Mouse (Mus musculus) midbrain, postnatal 0 days (tissue): ENCODE data around the gene Prpf8. TPM values are rescaled to one million over a fixed set of nuclear protein-coding genes. Genes with fewer than 3 reads are reported as not detected.

Source experiments
- ATAC-seq: fragments of 200-750 bp; cut with Nextera tagmentation; 2 replicates; pipeline ENCODE4 v1.8.0; 2017; ENCODE audit warnings: moderate number of reproducible peaks, mild to moderate bottlenecking, moderate TSS enrichment, moderate library complexity; ENCODE audit not compliant: low FRiP score
- DNase-seq: peaks from one replicate; pipeline ENCODE4 v3.0.0-alpha.2; 2015; ENCODE audit warnings: low spot score
- H3K27ac ChIP-seq: fragments of 300-500 bp; sonication (generic); 2 replicates; pipeline ENCODE4 v1.5.1; 2014; ENCODE audit warnings: low read depth, mild to moderate bottlenecking, low read length, mixed read lengths
- H3K27me3 ChIP-seq: fragments of 300-500 bp; sonication (generic); 2 replicates; pipeline ENCODE4 v1.6.1; 2014; ENCODE audit warnings: low read length, control low read depth, mixed read lengths; ENCODE audit not compliant: insufficient read depth
- H3K36me3 ChIP-seq: fragments of 300-500 bp; sonication (generic); 2 replicates; pipeline ENCODE4 v1.6.1; 2014; ENCODE audit warnings: low read length, control low read depth, mixed read lengths; ENCODE audit not compliant: insufficient read depth
- H3K4me1 ChIP-seq: fragments of 300-500 bp; sonication (generic); 2 replicates; pipeline ENCODE4 v1.6.1; 2014; ENCODE audit warnings: mild to moderate bottlenecking, control low read depth, antibody characterized with exemption, low read length, mixed read lengths; ENCODE audit not compliant: insufficient read depth
- H3K4me2 ChIP-seq: fragments of 300-500 bp; sonication (generic); 2 replicates; pipeline ENCODE4 v1.6.1; 2014; ENCODE audit warnings: low read depth, mild to moderate bottlenecking, low read length, mixed read lengths; ENCODE audit not compliant: poor library complexity, severe bottlenecking
- H3K4me3 ChIP-seq: fragments of 300-500 bp; sonication (generic); 2 replicates; pipeline ENCODE4 v1.5.1; 2014; ENCODE audit warnings: low read depth, mild to moderate bottlenecking, low read length, moderate library complexity
- H3K9ac ChIP-seq: fragments of 300-500 bp; sonication (generic); replicated peaks from 2 replicates; pipeline ENCODE4 v1.6.1; 2014; ENCODE audit warnings: mild to moderate bottlenecking, low read length, moderate library complexity, mixed read lengths; ENCODE audit not compliant: poor library complexity, severe bottlenecking
- H3K9me3 ChIP-seq: fragments of 300-500 bp; sonication (generic); 2 replicates; pipeline ENCODE4 v1.6.1; 2016; ENCODE audit warnings: low read length, control low read depth
- CTCF ChIP-seq: IDR thresholded peaks from 2 replicates; pipeline ENCODE4 v1.5.1; 2016; ENCODE audit warnings: antibody characterized with exemption, mild to moderate bottlenecking
- WGBS: fragments of 180-500 bp; shearing (Covaris S2); extraction: QIAGEN DNeasy Blood & Tissue Kit; methylation state at CpG from one replicate; pipeline ENCODE4 v1.1.7; 2014; 5-methylcytosine and 5-hydroxymethylcytosine counted together
- polyA plus RNA-seq: library from polyadenylated mRNA; unstranded; fragments of >200 nt; fragmentation: Nextera tagmentation; extraction: Ambion mirVana; gene quantifications from 2 replicates; pipeline ENCODE4 v1.2.1, GENCODE M21; 2015
- total RNA-seq: library from RNA; depleted of rRNA; stranded (reverse); fragments of >200 nt; gene quantifications from 2 replicates; pipeline ENCODE4 v1.2.3, GENCODE M21; 2014

The Prpf8 gene
- total and polyA plus RNA-seq, 2 experiments from 2014 or later, result 27.6 to 121 TPM

DNA sequence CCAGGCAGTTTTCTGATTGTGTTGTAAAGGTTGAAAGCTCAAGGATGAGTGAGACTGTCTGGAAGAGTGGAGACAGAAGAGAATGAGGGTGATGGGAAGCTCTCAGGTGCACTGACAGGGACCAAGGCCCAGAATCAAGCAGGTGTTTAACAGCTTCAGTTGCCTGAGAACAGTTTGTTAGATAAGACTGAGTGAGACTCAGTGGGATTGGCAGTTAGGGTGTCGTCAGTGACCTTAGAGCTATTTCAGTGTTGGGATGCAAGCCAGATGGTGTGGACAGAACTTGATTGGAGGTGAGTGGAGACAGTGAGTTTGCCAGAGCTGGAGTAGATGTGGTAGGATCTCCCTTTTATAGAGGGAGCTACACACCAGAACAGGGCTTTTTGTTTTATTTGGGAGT lies 11.5 kb downstream of the Prpf8 start:
- 91% methylated on average over 1 of the region's 1 CpGs for WGBS
- no peak overlapping the region for H3K4me2 ChIP-seq
- ATAC-seq (no peak), DNase-seq (no peak)
- no peak overlapping the region for H3K4me3 ChIP-seq
- no peak overlapping the region for H3K9ac ChIP-seq
- H3K4me1 ChIP-seq, result no peaks in the 10 kb centered on the region
- no peak for TF ChIP-seq CTCF
- peaks cover 95% of the 10 kb centered on the region for H3K36me3 ChIP-seq
- no peaks in the 10 kb centered on the region for H3K27me3 ChIP-seq
- H3K27ac ChIP-seq, result no peak overlapping the region
- no peaks in the 10 kb centered on the region for H3K9me3 ChIP-seq

DNA sequence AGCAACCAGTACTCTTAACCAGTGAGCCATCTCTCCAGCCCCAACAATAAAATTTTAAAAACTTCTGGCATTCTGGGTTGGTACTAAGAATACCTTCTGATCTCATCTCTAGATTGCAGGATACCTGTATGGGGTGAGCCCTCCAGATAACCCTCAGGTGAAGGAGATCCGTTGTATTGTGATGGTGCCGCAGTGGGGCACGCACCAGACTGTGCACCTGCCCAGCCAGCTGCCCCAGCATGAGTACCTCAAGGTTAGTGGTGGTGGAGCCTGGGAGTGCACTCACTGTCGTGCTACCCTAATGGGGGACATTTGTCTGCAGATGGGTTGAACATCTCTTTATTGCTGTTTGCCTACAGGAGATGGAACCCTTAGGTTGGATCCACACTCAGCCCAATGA lies 21.5 kb downstream of the Prpf8 start:
- DNase-seq (no peak), ATAC-seq (no peak)
- no peak overlapping the region for H3K27ac ChIP-seq
- H3K4me1 ChIP-seq, result peaks cover 5% of the 10 kb centered on the region; the same call in 1 of the 2 replicates
- WGBS, result 97% methylated on average over 4 of the region's 4 CpGs
- no peaks in the 10 kb centered on the region for H3K9me3 ChIP-seq
- no peaks in the 10 kb centered on the region for H3K27me3 ChIP-seq
- H3K4me2 ChIP-seq, result no peak overlapping the region
- no peak for TF ChIP-seq CTCF
- H3K36me3 ChIP-seq, result peaks cover 54% of the 10 kb centered on the region
- no peak overlapping the region for H3K9ac ChIP-seq
- H3K4me3 ChIP-seq, result no peak overlapping the region

DNA sequence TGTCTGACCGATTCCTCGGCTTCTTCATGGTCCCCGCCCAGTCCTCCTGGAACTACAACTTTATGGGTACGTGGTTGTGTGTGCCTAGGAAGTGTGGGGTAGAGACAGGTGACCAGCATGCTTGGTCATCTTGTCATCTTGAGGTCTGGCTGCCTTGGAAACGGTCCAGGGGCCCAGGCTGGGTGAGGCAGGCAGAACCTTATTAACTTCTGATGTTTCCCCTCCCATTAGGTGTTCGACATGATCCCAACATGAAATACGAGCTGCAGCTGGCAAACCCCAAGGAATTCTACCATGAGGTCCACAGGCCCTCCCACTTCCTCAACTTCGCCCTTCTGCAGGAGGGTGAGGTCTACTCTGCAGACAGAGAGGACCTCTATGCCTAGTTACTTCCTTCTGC lies 22.3 kb downstream of the Prpf8 start:
- Histone ChIP-seq H3K9me3 (no peaks in the 10 kb centered on the region), H3K27me3 (no peaks in the 10 kb centered on the region), H3K4me1 (peaks cover 5% of the 10 kb centered on the region; the same call in 1 of the 2 replicates), H3K36me3 (peaks cover 47% of the 10 kb centered on the region), H3K4me2 (no peak overlapping the region), H3K27ac (no peak overlapping the region), H3K9ac (no peak overlapping the region), H3K4me3 (no peak overlapping the region)
- DNase-seq, result no peak
- WGBS, result 82% methylated on average over 8 of the region's 8 CpGs
- ATAC-seq, result no peak
- TF ChIP-seq CTCF, result no peak

DNA sequence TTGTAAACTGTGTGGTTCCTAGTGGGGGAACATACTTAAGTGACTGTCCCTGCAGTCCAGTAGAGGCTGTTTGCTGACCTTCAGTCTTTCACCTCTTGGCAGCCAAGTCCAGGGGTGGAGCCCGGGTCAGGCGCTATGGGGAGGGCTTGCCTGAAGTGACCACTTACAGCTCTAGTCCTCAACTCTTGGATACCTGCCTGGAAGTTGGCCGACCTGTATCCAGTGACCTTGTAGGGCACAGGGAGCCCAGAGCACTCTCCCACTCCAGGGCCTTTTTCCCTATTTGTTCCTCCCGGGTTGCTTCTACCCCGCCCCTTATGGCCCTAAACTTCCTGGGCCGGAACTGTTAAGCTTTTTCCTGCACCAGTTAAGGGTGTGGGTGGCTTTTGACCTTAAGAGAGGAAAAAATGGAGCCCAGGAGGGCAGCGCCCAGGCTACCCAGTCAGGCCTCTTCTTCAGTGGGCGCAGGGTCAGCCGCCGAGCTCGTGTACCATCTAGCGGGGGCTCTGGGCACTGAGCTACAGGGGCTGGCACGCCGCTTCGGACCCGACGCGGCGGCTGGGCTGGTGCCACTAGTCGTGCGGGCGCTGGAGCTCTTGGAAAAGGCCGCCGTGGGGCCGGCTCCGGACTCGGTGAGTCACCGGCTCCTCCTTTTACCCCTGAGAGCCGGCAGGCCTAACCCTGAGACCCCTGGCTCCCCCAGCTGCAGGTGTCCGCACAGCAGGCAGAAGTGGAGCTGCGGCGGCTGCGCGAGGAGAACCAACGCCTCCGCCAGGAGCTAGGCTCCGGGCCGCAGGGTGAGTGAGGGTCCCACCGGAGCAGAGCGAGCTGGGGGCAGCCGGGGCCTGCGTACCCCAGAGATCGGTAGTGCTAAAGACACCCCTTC lies 23.4 kb downstream of the Prpf8 start, which contains the start of gene Rilp:
Rilp (plus strand) TSS at position 354 of the 886 bp plus-strand sequence.
- peak within 1 kb of the TSS; percentile 92 for H3K4me2 ChIP-seq
- peak within 1 kb of the TSS; percentile 83 for H3K27ac ChIP-seq
- H3K4me1 ChIP-seq, result peaks cover 5% of the 10 kb centered on the region; the same call in 1 of the 2 replicates
- DNase-seq (peak; percentile 80), ATAC-seq (peak; percentile 79)
- peak within 1 kb of the TSS; percentile 48 for H3K4me3 ChIP-seq
- peak; percentile 57 for TF ChIP-seq CTCF
- H3K27me3 ChIP-seq, result no peaks in the 10 kb centered on the region
- no peaks in the 10 kb centered on the region for H3K9me3 ChIP-seq
- WGBS, result 3% methylated on average over 43 of the region's 43 CpGs
- H3K9ac ChIP-seq, result peak within 1 kb of the TSS; percentile 65
- peaks cover 36% of the 10 kb centered on the region for H3K36me3 ChIP-seq

DNA sequence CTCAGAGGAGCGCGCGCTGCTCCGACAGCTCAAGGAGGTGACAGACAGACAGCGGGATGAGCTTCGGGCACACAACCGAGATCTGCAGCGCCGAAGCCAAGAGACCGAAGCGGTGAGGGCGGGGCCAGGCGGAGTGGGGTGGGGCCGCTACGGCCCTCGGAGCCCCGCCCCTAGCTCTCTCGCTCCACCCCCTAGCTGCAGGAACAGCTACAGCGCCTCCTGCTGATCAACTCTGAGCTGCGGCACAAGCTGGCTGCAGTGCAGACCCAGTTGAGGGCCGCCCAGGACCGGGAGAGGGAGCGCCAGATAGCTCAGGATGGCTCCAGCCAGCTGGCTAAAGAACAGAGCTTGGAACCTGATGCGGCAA lies 24.0 kb downstream of the Prpf8 start:
- peak overlapping the region; percentile 48 for H3K4me3 ChIP-seq
- H3K4me2 ChIP-seq, result peak overlapping the region; percentile 92
- peaks cover 5% of the 10 kb centered on the region; the same call in 1 of the 2 replicates for H3K4me1 ChIP-seq
- WGBS, result 2% methylated on average over 24 of the region's 24 CpGs
- no peaks in the 10 kb centered on the region for H3K9me3 ChIP-seq
- H3K27me3 ChIP-seq, result no peaks in the 10 kb centered on the region
- peak; percentile 93 for TF ChIP-seq CTCF
- H3K36me3 ChIP-seq, result peaks cover 32% of the 10 kb centered on the region
- peak overlapping the region; percentile 83 for H3K27ac ChIP-seq
- H3K9ac ChIP-seq, result peak overlapping the region; percentile 65
- ATAC-seq (peak; percentile 92), DNase-seq (peak; percentile 93)

DNA sequence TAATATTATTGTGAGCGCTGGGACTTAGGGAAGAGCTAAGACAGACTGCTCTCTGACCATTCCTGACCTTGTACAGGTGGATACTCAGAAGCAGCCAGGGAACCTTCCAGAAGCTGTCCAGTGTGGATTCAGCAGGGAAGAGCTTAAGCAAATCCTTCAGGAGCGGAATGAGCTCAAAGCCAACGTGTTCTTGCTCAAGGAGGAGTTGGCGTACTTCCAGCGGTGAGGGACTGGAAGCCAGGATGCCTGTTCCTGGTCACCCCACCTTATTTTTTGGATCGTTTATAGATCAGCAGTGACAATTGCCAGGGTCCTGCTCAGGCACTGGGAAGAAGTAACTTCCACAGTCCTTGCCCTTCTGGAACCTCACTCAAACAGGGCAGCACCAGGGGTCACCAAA lies 24.6 kb downstream of the Prpf8 start:
- no peak overlapping the region for H3K4me2 ChIP-seq
- ATAC-seq, result no peak
- H3K27me3 ChIP-seq, result no peaks in the 10 kb centered on the region
- 78% methylated on average over 6 of the region's 6 CpGs for WGBS
- H3K9me3 ChIP-seq, result no peaks in the 10 kb centered on the region
- H3K4me1 ChIP-seq, result peaks cover 5% of the 10 kb centered on the region; the same call in 1 of the 2 replicates
- DNase-seq, result no peak
- TF ChIP-seq CTCF, result no peak
- H3K9ac ChIP-seq, result no peak overlapping the region
- no peak overlapping the region for H3K27ac ChIP-seq
- peaks cover 27% of the 10 kb centered on the region for H3K36me3 ChIP-seq
- H3K4me3 ChIP-seq, result no peak overlapping the region
